Mouse (Mus musculus) ES-E14 (cell line): ENCODE results near the gene Crlf2.

ENCODE experiments used
- CHD2 ChIP-seq: IDR thresholded peaks from 2 replicates; pipeline ENCODE4 v1.6.1; 2014; ENCODE audit warnings: mild to moderate bottlenecking, low read depth, low read length, inconsistent platforms
- MAFK ChIP-seq: IDR thresholded peaks from 2 replicates; pipeline ENCODE4 v1.6.1; 2014; ENCODE audit warnings: mild to moderate bottlenecking, low read depth, low read length, inconsistent platforms; ENCODE audit not compliant: insufficient read depth
- ZC3H11A ChIP-seq: IDR thresholded peaks from 2 replicates; pipeline ENCODE4 v1.6.1; 2012; ENCODE audit warnings: low read depth, mild to moderate bottlenecking, inconsistent platforms, low read length, borderline replicate concordance
- ZNF384 ChIP-seq: IDR thresholded peaks from 2 replicates; pipeline ENCODE4 v1.6.1; 2012; ENCODE audit warnings: low read depth, low read length, inconsistent platforms

- TF ChIP-seq MAFK: no peak
- TF ChIP-seq ZNF384: no peak
- TF ChIP-seq CHD2: no peak
- no peak for TF ChIP-seq ZC3H11A
Observed at GRCm38 (mm10) chr5:109596647-109597046, 37.9 kb upstream of the Crlf2 start.
